Mouse (Mus musculus) gastrocnemius, postnatal 36 days (tissue): ENCODE results near the gene Ptgfr. TPM values are rescaled to one million over a fixed set of nuclear protein-coding genes. Genes with fewer than 3 reads are reported as not detected.

ENCODE experiments used
- DNase-seq, 2 experiments: peaks; one replicate each; pipeline ENCODE4 v3.0.0; 2022
- intact Hi-C: fragments of 180-260 bp; cut with DNase I; formaldehyde crosslinking; loops from one replicate; pipeline ENCODE4 v1.15.1; 2025
- total RNA-seq, 2 experiments: library from RNA; stranded (reverse); gene quantifications; 2 replicates each; pipeline ENCODE4 v1.2.3; 2021

Gene Ptgfr
- total RNA-seq, 2 experiments from 2014 or later, result 1.4 to 1.9 TPM

- DNase-seq, result no peak
- intact Hi-C loops, result no loop called here
Observed at GRCm38 (mm10) chr3:151749737-151750136, 87.7 kb downstream of the Ptgfr start, which contains the start of gene Ifi44. Gene Ifi44 (minus strand): TSS chr3:151749960.

- intact Hi-C loops, result no loop called here
- no peak for DNase-seq
Observed at GRCm38 (mm10) chr3:151748514-151748913, 88.9 kb downstream of the Ptgfr start.

Other genes starting within 250 kb of the Ptgfr start
- under 1 TPM in 1 of 2 experiments, not detected in 1; 0.52 TPM for gene Ifi44, start 87.7 kb downstream of the Ptgfr start, total RNA-seq
- not detected for gene Ifi44l, start 74.7 kb downstream of the Ptgfr start, total RNA-seq